Mouse (Mus musculus) liver, adult 10 weeks (tissue): ENCODE data around the gene Rpusd1. TPM values are rescaled to one million over a fixed set of nuclear protein-coding genes. Genes with fewer than 3 reads are reported as not detected.

Experiments used
- polyA plus RNA-seq: library from polyadenylated mRNA; stranded (reverse); fragments of 350-450 nt; fragmentation: Illumina TruSeq; extraction: RNeasy Lipid Tissue Mini Kit (QIAGEN cat#74804); gene quantifications from one replicate; pipeline ENCODE4 v1.2.3, GENCODE M21; 2014; ENCODE audit warnings: low read depth, low replicate concordance

Rpusd1 gene
- polyA plus RNA-seq = not detected

DNA sequence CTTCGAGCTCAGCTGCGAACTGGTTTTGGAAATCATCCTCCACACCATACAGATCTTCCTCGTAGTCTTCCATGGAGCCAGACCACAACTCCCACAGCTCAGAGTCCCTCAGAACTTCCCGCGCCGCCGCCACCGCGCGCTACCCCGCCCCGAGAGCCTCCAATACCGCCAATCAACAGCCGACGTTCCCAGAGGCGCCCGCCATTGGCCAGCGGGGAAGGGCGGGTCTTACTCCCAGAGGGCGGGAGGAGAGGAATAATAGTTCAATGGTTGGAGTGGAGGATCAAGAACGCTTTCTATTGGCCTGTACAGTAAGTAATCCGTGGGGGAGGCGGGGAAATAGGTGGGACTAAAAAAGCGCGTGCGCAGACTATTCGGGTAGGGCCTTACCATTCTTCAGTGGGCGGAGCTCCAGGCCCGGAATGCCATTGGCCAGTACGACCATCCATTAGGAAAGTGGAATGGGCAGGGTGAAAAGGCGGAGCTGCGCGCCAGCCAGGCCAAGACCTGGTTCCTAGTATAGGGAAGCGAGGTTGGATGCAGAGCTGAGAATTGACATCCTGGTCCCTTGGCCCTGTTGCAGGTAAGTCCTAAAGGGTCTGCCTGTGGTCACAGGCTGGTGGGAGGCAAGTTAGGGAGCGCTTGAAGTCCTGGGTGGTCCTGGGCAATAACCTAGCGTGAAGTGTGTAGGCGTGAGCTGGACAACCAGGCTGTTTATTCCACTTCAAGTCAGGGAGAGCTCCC lies at the start of gene Rpusd1, which contains the start of gene Chtf18:
Rpusd1 (plus strand) TSS at position 406 of the 744 bp plus-strand sequence.
Chtf18 (minus strand) TSS at position 155 of the 744 bp plus-strand sequence.

DNA sequence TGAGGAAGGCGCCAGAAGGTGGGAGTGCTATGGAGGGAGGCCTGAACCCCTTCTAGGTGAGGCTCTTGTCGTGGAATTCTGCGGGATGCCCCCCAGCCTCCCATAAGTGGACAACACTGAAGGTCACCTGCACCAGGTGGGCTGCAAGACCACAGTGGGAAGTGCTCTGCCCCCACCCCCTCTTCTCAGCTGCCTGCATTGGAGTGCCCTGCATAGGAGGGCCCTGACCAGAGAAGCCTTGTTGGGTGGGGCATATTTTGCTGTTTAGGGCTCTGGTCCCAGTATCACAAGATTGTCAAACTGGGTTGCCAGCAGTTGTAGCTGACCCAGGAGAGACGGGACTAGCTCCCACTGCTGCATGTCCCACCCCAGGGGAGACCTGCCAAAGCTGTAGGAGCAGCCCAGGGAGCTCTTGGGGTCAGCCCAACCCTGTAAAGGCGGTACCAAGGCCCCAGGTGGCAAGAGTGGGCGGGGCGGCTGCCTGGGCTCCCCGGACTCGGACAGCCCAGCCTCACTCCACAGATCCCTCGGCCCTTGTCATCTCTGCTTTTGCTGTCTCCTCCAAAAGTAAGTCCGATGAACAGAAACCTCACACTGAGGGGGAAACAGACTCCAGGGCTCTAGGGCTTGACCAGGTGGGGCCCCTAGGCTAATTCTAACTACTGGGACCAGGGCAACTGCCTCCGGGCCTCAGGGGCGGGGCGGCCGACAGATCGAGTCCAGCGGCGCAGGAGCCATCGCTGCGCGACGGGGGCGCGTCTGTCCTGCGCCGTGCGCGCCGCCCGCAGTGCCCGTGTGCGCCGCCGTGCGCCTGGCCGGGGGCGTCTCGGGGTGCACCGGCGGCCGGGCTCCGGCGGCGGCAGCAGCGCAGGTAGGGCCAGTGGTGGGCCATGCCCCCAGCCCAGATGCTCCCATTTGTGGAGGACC lies 10.5 kb upstream of the Rpusd1 start, which contains the start of gene Gng13:
Gng13 (plus strand) TSS at position 461 of the 927 bp plus-strand sequence.

DNA sequence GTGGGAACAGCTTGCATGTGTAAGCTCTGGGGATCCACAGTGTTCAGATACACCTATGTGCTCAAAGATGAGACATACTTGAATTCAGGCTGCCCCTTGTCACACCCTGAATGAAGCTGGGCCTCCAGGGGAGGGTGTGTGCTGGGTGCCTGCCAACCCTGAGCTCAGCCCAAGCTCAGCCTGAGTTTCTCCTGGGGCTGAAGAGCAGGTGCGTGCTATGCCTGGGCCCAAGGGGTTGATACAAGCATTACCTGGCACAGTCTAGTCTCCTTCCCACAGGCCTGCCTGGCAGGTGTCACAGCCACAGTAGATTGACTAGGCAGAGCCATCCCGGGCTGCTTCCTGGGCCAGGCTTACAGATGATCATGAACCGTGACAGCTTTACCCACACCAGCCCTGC lies 8.3 kb downstream of the Rpusd1 start, which contains the start of gene Mslnl:
Mslnl (plus strand) TSS at position 298 of the 400 bp plus-strand sequence.

GRCm38 (mm10) chr17:25754241-25754640 lies 26.8 kb downstream of the Rpusd1 start, which contains the start of gene Msln:
Gene Msln (minus strand): TSS chr17:25754378.

DNA sequence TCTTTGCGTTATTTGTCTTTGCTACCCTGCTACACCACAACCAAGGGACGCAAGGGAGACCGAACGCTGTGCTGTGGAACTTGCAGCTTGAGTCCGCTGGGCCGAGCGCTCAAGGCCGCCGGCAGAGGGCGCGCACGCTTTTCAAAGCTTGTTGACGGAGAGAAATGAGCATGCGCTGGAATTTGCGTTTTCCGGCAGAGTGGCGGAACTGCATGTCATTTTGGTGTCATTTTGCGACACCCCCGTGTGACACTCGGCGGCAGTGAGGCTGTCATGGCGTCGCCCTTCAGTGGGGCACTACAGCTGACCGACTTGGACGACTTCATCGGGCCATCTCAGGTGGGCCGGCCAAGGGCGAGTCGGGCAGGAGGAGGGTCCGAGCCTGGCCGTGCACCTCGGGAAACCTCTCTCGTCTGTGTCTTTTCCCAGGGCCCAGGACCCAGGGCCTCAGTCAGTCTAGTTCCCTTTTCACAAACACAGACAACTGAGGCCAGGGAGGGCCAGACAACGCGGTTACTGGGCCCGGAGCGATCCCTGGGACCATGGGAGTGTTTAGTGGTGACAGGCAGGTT lies 46.2 kb downstream of the Rpusd1 start, which contains the start of gene Narfl:
Narfl (plus strand) TSS at position 228 of the 572 bp plus-strand sequence.

Other genes with a start within 250 kb of the Rpusd1 start
- gene Sstr5, start 230.4 kb upstream of the Rpusd1 start, polyA plus RNA-seq = not detected
- not detected for gene Sox8, start 157.0 kb upstream of the Rpusd1 start, polyA plus RNA-seq
- 2.1 TPM for gene Lmf1, start 148.6 kb upstream of the Rpusd1 start, polyA plus RNA-seq
- not detected for gene Gng13, start 10.5 kb upstream of the Rpusd1 start, polyA plus RNA-seq
- gene Chtf18, start 251 bp upstream of the Rpusd1 start, polyA plus RNA-seq = not detected
- gene Mslnl, start 8.4 kb downstream of the Rpusd1 start, polyA plus RNA-seq = not detected
- 0.53 TPM for gene Msln, start 26.7 kb downstream of the Rpusd1 start, polyA plus RNA-seq
- 2.1 TPM for gene Narfl, start 46.1 kb downstream of the Rpusd1 start, polyA plus RNA-seq
- not detected for gene Haghl, start 58.0 kb downstream of the Rpusd1 start, polyA plus RNA-seq
- gene Ccdc78, start 58.9 kb downstream of the Rpusd1 start, polyA plus RNA-seq = not detected
- gene Fam173a, start 65.2 kb downstream of the Rpusd1 start, polyA plus RNA-seq = 0.32 TPM
- gene AC134908.4, start 68.0 kb downstream of the Rpusd1 start, polyA plus RNA-seq = 1.6 TPM
- gene Metrn, start 69.5 kb downstream of the Rpusd1 start, polyA plus RNA-seq = not detected
- gene Fbxl16, start 81.4 kb downstream of the Rpusd1 start, polyA plus RNA-seq = not detected
- gene Wdr24, start 96.0 kb downstream of the Rpusd1 start, polyA plus RNA-seq = 0.64 TPM
- gene Jmjd8, start 101.2 kb downstream of the Rpusd1 start, polyA plus RNA-seq = 5.3 TPM
- gene Stub1, start 105.7 kb downstream of the Rpusd1 start, polyA plus RNA-seq = 5.4 TPM
- gene Rhbdl1, start 109.6 kb downstream of the Rpusd1 start, polyA plus RNA-seq = not detected
- not detected for gene Gm20683, start 114.1 kb downstream of the Rpusd1 start, polyA plus RNA-seq
- gene Rhot2, start 117.2 kb downstream of the Rpusd1 start, polyA plus RNA-seq = 9.5 TPM
- 0.45 TPM for gene Wdr90, start 133.8 kb downstream of the Rpusd1 start, polyA plus RNA-seq
- gene Mcrip2, start 141.1 kb downstream of the Rpusd1 start, polyA plus RNA-seq = 3.8 TPM
- gene Mettl26, start 147.4 kb downstream of the Rpusd1 start, polyA plus RNA-seq = 13.0 TPM
- not detected for gene Wfikkn1, start 153.2 kb downstream of the Rpusd1 start, polyA plus RNA-seq
- 0.74 TPM for gene Rab40c, start 192.1 kb downstream of the Rpusd1 start, polyA plus RNA-seq
- gene Pigq, start 217.3 kb downstream of the Rpusd1 start, polyA plus RNA-seq = 14.8 TPM
- gene Nhlrc4, start 217.3 kb downstream of the Rpusd1 start, polyA plus RNA-seq = not detected
- not detected for gene A930017K11Rik, start 224.9 kb downstream of the Rpusd1 start, polyA plus RNA-seq